Mouse (Mus musculus) erythroblast, adult 5-6 weeks (primary cell): ENCODE measurements around the gene Gm10409. TPM values are rescaled to one million over a fixed set of nuclear protein-coding genes. Genes with fewer than 3 reads are reported as not detected.
"Not testable (repeated sequence)": the region's sequence is repeated elsewhere in the genome, so short reads cannot be mapped to it uniquely, and the experiment has no call there.

ENCODE experiments used
- ATAC-seq: replicated peaks from 2 replicates; pipeline ENCODE4 v1.8.0; 2016; ENCODE audit warnings: moderate number of reproducible peaks, mild to moderate bottlenecking, moderate TSS enrichment, inconsistent platforms; ENCODE audit not compliant: poor library complexity, low FRiP score, severe bottlenecking
- total RNA-seq, 2 experiments: library from RNA; stranded (forward) in 1 of 2; stranded (reverse) in 1 of 2; fragments of 150-400 nt in 1 of 2; fragments of 200-764, 138-1000 nt in 1 of 2; gene quantifications; 2 replicates each; pipeline versions ENCODE4 v1.2.3 to v1.2.4; 2015 to 2017; ENCODE audit warnings: low replicate concordance in 2 of 2

The Gm10409 gene
- total RNA-seq (2015; ENCODE audit: low replicate concordance) (not detected in 2 replicates), total RNA-seq (2017; ENCODE audit: low replicate concordance) (not detected in 2 replicates)

DNA sequence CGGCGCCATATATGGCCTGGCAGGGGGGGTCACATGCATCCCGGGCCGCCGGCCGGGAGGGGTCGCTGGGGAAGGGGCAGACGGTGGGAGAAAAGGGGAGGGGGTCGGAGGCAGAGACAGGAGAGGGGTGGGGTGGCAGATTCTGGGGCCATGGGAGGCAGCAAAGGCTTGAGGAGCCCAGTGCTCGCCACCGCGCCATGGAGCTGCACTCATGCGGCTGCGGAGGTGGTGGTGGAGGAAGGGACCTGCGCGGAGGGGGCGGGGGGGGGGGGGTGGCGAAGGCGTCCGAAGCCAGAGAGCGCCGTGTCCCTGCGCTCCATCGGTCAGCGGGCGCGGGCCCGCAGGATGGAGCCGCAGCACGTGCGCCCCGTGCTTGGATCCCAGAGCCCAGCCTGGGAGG is at the start of gene Gm10409:
Gm10409 (plus strand) TSS at position 301 of the 400 bp plus-strand sequence.
- not testable (repeated sequence) for ATAC-seq

GRCm38 (mm10) chr14:3394793-3395192 is 17.6 kb upstream of the Gm10409 start, which contains the start of gene Gm10413:
Gene Gm10413 (plus strand): TSS chr14:3395093.
- ATAC-seq = not testable (repeated sequence)

GRCm38 (mm10) chr14:3427803-3428202 is 15.4 kb downstream of the Gm10409 start, which contains the start of gene Gm3005:
Gene Gm3005 (plus strand): TSS chr14:3428103.
- not testable (repeated sequence) for ATAC-seq

GRCm38 (mm10) chr14:3449079-3449478 is 36.7 kb downstream of the Gm10409 start, which contains the start of gene Gm10408:
Gene Gm10408 (plus strand): TSS chr14:3449379.
- not testable (repeated sequence) for ATAC-seq

Other genes starting within 250 kb of the Gm10409 start
- gene Gm5795, start 224.4 kb upstream of the Gm10409 start, total RNA-seq (2015; ENCODE audit: low replicate concordance) = not detected in 2 replicates
- gene Gm5795, start 224.4 kb upstream of the Gm10409 start, total RNA-seq (2017; ENCODE audit: low replicate concordance) = not detected in 2 replicates
- not detected in 2 replicates for gene D830030K20Rik, start 204.1 kb upstream of the Gm10409 start, total RNA-seq (2015; ENCODE audit: low replicate concordance)
- gene D830030K20Rik, start 204.1 kb upstream of the Gm10409 start, total RNA-seq (2017; ENCODE audit: low replicate concordance) = not detected in 2 replicates
- gene Gm2956, start 80.0 kb upstream of the Gm10409 start, total RNA-seq (2015; ENCODE audit: low replicate concordance) = not detected in 2 replicates
- gene Gm2956, start 80.0 kb upstream of the Gm10409 start, total RNA-seq (2017; ENCODE audit: low replicate concordance) = not detected in 2 replicates
- gene Gm10413, start 17.5 kb upstream of the Gm10409 start, total RNA-seq (2015; ENCODE audit: low replicate concordance) = not detected in 2 replicates
- gene Gm10413, start 17.5 kb upstream of the Gm10409 start, total RNA-seq (2017; ENCODE audit: low replicate concordance) = not detected in 2 replicates
- gene Gm3005, start 15.5 kb downstream of the Gm10409 start, total RNA-seq (2015; ENCODE audit: low replicate concordance) = not detected in 2 replicates
- gene Gm3005, start 15.5 kb downstream of the Gm10409 start, total RNA-seq (2017; ENCODE audit: low replicate concordance) = not detected in 2 replicates
- not detected in 2 replicates for gene Gm10408, start 36.8 kb downstream of the Gm10409 start, total RNA-seq (2015; ENCODE audit: low replicate concordance)
- not detected in 2 replicates for gene Gm10408, start 36.8 kb downstream of the Gm10409 start, total RNA-seq (2017; ENCODE audit: low replicate concordance)
- not detected in 2 replicates for gene Gm3012, start 221.9 kb downstream of the Gm10409 start, total RNA-seq (2015; ENCODE audit: low replicate concordance)
- gene Gm3012, start 221.9 kb downstream of the Gm10409 start, total RNA-seq (2017; ENCODE audit: low replicate concordance) = not detected in 2 replicates
- not detected in 2 replicates for gene Gm3020, start 239.4 kb downstream of the Gm10409 start, total RNA-seq (2015; ENCODE audit: low replicate concordance)
- gene Gm3020, start 239.4 kb downstream of the Gm10409 start, total RNA-seq (2017; ENCODE audit: low replicate concordance) = not detected in 2 replicates